Mouse (Mus musculus) adipocyte (in vitro differentiated cells): Measurements from ENCODE around the gene Vasn.

Experiments
- DNase-seq: peaks from one replicate; pipeline ENCODE4 v3.0.0-alpha.2; 2016; ENCODE audit warnings: low spot score

The Vasn gene

DNA sequence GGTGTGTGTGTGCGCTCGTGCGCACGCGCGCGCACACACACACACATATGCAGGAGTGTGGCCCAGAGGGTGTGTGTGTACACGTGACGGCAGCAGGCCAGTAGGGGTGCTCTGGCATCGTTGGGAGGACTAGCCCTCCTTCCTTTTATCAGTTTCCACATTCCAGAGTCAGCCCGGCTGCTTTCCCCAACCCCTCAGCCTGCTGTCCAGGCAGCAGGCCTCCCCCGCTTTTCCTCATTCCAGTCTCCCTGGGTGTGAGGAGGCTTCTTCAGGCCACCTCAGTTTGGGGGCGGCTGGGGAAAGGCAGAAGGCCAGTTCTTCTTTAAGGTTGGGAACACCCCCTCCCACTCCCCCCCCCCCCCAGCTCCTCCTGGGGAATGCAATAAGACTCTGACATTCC lies 2.4 kb downstream of the Vasn start:
- peak; percentile 81 for DNase-seq

DNA sequence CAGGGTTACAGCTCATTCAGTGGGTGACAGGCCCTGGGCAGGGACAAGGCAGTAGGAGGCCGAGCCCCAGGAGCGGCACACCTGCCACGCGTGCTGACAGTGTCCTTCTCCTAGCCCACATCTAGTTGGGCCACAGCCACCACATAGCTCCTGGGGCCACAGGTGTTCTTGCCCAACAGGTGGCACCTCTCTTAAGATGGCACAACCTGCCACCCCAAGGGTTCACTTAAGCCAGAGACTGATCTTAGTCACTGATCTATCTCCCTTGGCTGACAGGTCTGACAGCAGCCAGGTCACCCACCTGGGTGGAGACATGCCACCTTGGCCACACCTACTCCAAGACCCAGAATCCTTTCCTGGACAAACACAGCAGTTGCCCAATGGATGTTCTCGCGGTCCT lies 3.2 kb downstream of the Vasn start:
- DNase-seq, result no peak

DNA sequence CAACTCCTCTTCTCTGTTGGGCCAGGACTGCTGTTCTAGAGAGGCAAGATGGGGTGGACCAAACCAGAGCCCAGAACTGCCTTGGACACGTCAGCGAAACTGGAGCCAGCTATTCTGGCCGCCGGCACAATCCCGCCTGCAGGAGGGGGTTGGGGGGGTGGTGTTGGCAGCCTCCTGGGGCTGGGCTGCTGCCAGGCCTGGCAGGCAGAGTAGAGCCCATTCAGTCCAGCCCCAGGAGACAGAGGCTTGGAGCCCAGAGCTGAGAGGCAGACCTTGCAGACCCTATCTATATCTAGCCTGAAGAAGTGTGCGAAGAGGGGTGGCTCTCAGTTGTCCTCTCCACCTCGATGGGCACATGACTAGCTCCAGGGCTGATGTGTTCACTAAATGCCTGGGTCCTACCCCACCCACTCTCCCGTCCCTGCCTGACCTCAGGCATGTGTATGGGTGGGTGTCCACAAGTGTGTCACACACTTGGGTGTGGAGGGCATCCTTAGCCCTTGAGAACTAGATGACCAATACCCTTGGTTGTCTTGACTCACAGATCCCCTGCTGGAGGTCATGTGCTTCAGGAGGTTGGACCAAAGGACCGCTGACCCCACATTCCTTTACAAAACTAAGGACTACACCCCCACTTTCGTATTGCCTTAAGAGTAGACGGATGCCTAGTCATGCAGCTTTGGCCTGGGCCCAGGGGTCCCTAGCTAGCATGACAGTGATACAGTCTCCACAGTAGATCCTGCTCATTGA lies 4.1 kb downstream of the Vasn start:
- DNase-seq, result peak; percentile 86

DNA sequence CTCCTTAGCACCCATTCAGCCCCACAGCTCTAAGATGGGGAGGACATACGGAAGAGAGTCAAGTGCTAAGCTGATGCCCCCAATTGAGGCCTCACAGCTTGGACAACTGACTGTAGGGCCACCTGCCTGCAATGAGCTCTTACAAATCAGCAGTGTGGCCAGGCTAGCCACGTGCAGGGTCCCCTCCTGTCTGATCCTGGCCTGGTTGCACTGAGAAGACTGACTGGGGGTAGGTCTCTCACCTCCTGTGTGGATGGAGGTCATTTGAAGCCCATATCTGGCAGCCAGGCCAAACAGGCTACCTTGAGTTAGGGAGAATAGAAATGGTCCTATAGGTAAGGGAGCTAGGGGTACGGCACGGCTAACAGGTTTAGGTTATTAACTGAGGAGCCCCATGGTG lies 6.1 kb downstream of the Vasn start:
- DNase-seq, result no peak

DNA sequence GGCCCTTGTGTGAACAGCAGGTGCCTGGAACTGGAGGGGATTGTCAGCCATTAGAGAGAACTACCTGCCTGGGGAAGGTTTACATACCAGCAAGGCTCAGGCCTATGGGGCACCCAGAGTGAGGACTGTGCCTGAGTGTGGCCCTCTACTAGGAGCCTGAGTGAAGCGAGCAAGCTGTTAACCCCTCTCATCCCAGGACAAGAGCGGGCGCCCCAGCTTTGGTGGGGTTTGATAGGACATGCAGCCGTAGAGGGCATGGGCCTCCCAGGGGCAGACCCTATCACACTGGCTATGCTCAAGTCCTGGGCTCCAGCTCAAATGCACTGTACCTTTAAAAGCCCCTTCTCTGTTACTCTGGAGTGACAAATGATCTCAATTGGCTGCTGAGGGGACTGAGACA lies 7.1 kb downstream of the Vasn start:
- DNase-seq, result no peak

DNA sequence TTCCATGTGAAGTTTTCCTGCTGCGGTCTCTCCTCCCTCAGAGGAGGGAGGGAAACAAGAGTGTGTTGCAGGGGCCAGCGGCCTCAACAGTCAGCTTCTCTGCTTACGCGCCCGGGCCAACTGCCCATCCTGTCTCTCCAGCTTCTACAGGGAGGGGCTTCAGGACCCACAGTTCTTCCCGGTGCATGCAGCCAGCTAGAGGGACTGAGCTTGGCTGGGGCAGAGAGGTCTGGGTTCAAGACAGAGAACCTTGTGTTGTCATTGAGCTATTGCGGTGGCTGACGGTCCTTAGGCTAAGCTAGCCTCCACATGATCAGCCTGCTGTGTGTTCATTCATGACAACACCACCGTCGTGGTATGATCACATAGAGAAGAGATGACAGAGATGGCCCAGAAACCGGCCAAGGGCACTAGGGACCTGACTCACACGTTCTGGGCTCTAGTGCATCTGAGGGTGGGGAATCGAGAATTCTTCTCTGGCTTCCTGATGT lies 8.0 kb downstream of the Vasn start:
- peak; percentile 53 for DNase-seq

DNA sequence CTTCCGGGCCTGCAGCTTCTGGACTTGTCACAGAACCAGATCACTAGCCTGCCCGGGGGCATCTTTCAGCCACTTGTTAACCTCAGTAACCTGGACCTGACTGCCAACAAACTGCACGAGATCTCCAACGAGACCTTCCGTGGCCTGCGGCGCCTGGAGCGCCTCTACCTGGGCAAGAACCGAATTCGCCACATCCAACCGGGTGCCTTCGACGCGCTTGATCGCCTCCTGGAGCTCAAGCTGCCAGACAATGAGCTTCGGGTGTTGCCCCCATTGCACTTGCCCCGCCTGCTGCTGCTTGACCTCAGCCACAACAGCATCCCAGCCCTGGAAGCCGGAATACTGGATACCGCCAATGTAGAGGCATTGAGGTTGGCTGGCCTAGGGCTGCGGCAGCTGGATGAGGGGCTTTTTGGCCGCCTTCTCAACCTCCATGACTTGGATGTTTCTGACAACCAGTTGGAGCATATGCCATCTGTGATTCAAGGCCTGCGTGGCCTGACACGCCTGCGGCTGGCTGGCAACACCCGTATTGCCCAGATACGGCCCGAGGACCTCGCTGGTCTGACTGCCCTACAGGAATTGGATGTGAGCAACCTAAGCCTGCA lies 8.8 kb downstream of the Vasn start:
- DNase-seq, result no peak

DNA sequence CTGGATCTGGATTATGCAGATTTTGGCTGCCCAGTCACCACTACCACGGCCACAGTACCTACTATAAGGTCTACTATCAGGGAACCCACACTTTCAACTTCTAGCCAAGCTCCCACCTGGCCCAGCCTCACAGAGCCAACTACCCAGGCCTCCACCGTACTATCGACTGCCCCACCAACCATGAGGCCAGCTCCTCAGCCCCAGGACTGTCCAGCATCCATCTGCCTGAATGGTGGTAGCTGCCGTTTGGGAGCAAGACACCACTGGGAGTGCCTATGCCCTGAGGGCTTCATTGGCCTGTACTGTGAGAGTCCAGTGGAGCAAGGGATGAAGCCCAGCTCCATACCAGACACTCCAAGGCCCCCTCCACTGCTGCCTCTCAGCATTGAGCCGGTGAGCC lies 9.5 kb downstream of the Vasn start:
- DNase-seq, result no peak

DNA sequence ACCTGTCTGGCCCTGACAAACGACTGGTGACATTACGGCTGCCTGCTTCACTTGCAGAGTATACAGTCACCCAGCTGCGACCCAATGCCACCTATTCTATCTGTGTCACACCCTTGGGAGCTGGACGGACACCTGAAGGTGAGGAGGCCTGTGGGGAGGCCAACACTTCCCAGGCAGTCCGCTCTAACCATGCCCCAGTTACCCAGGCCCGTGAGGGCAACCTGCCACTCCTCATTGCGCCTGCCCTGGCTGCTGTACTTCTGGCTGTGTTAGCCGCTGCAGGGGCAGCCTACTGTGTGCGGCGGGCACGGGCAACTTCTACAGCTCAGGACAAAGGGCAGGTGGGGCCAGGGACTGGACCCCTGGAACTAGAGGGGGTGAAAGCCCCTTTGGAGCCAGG lies 10.0 kb downstream of the Vasn start:
- DNase-seq, result no peak

DNA sequence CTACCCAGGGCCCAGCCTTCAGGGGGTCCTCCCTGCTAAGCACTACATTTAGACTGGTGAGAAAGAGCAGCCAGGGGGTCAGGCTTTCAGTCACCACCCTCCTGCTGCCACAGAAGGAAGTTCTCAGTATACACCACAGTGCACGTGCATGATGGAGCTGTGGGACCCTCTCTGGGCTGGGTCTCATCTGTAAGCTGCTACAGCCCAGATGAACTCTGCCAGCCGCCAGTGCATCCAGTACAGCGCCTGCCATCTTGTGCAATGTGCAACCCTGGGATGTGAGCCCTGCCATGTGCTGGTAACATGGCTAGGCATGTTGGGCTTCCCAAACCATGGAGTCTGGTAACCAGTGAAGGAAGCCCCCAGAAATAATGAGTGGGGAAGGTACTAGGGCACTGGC lies 10.4 kb downstream of the Vasn start:
- DNase-seq, result no peak

DNA sequence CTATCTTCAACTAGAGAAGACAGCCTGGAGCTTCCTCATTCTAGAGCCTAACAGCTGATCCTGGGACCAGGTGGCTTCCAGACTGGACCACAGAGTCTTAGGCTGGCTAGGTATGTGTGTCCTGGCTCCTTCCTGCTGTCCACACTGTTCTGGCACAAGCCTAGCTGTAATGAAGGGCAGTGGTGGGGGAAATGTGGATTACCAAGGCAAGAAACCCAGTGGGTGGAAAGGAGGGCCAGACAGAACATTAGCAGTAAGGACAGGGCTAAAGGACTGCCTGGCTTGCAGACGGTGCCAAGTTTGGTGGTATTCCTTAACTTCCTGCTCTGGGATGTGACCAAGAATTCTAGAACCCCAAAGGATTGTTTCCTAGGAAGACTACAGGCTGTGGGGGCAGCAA lies 11.3 kb downstream of the Vasn start:
- peak; percentile 37 for DNase-seq

DNA sequence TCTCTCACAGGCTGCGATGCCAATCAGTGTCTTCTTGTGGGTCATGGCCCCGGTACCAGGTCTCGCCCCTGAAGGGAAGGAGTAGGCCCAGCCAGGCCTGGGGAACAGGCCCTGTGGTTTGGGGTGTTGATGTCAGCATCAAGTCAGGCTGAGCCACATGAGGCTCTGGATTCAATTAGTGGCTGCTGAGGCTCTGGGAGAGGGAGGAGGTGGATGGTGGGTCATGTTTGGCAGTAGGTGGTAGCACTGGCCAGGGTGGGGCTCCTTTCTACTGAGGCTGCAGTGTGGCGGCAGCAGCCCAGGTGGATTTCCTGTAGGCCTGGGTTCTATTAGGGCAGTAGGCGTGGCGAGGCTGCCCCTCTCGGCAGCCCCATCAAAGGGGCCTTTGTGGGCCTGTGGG lies 11.9 kb downstream of the Vasn start:
- peak; percentile 49 for DNase-seq

DNA sequence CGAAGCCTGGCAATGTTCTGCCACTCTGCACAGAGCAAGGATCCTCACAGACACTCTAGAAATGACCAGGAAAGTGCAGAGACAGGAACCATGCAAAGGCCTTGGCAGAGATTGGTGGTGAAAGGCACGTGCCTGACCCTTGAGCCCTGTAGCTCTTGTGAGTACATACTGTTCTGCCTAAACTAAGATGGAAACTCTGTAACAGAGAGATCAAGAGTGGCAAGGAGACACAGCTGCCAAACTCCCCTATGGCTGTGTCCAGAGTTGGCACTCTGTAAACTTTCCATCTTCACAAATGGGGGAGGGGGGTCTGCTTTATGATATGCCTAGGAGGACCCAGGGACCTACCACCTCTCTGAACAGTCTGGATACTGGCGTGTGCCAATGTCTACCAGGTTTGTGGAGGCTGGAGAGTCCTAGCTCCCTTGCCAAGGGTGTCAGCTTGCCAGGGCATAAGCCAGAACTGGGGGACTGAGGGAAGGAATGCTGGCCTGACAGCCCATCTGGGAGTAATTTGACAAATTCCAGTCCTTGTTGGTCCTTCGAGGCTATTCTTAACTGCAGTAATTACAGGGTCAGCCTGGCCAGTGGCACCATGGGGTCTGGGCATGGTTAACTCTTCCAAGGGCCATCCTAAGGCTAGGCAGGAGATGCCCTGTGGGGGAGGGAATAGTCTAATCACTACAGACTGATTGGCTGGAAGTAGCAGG lies 13.1 kb downstream of the Vasn start:
- DNase-seq, result peak; percentile 71

DNA sequence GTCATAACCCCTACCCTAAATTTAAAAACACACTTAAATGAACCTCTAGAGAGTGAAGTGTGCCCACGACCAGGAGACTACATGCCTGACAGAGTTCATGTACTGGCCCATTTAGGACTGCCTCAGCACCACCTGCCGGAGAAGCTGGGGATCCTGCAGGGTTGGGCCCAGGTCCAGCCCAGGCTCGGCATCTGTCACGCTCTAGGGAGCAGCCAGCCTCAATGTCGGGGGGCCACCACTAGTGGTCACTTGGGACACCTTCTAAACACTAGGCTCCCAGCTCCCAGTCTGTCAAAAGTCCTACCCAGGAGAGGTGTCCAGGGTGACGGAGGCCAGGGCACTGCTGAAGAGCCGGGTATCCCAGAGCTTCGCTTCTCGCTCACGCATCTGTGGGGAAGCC lies 15.0 kb downstream of the Vasn start:
- DNase-seq, result no peak

DNA sequence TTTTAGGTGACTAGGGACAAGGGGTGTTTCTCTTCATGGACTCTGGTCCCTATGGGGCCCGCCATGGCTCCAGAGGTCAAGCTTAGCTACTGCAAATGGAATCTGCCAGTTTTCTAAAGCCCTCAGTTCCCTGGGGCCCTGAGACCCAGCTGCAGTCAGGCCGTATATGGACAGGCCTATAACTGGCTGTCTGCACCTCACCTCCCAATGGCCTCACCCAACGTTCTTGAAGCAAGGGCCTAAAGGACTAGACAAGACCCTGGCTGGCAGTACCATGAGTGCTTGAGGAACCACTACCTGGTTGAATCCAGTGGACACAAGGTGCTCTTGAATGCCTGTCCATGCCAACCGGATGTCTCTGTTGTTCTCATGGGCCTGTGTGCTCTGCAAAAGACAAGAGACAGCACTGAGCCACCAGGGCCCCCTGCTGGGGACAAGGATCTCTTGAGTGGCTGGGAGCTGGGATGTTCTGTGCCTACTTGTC lies 15.6 kb downstream of the Vasn start:
- DNase-seq, result peak; percentile 66

DNA sequence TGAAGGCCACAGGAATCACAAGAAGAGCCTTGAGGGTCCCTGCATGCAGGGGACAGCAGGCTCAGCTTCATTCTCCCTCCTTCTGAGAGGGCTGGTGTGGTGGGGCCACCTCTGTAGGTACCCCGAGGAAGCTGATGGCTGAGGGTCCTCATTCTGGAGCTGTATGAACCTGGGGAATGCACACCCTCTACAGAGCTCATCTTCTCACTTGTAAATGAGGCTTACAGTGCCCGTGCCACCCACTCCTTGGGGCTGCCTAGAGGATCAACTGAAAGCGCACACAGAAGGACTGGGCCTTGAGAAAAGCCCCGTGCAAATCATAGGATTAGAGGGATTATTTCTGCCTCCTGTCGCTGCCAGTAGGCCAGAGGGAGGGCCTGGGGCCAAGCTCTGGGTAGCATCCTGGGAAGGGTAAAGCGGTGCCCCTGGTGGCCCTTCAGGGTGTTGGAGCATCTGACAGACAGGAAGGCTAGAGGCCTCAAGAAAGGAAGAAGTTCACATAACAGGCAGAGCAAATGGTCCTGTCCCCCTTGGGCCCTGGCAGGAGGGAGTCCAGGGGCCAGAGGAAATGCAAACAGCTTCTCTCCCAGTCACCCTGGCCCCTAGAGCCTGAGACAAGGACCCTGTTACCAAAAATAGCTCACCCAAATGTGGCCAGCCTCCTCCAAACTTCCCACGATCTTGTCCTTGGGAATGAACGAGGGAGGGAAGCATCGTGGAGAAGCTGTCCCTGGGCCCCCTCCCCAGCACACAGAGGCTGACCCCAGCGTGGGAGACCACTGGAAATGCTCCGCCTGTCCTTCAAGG lies 16.2 kb downstream of the Vasn start:
- peak; percentile 81 for DNase-seq

DNA sequence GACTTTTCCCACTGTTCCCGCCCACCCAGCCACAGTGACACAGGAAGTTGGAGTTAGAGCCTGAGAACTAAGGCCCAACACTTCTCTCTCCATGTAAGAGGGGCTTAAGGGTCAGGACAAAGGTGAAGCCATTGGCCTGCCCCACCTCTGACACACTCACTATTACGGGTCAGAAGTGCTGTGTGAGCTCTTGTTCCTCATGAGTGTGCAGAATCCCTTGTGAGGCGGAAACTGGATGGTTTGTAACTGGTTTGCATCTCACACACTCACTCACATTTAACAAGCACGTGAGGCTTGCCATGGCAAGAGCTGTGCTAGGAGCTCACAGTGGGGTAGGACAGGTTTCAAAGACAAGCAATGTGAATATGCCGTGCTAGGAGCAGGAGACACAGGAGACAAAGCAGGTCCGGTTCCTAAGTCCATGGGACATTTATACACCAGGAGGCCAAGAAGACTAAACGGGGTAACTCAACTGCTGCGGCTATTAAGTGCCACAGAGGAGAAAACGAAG lies 16.9 kb downstream of the Vasn start:
- no peak for DNase-seq

DNA sequence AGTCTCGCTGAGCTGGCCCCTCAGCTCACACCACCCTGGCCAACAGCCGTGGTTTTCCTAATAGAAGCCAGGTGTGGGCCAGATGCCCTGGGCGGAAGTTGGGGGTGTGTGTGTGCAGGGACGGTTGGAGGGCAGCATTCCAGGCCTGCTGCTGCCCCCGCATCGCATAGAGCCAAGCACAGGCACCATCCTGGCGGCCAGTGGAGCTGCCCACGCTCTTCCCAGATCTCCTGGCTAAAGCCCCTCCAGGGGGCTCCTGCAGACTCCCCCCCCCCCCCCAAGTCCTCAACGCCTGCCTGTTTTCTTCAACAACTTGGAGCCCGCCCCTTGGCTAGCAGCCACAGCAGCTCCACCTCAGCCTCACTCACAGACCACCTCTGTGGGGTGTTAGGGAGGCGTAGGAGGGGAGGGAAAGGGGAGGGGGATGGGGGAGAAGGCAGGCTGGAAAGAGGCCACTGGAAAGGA lies 19.1 kb downstream of the Vasn start:
- peak; percentile 63 for DNase-seq

DNA sequence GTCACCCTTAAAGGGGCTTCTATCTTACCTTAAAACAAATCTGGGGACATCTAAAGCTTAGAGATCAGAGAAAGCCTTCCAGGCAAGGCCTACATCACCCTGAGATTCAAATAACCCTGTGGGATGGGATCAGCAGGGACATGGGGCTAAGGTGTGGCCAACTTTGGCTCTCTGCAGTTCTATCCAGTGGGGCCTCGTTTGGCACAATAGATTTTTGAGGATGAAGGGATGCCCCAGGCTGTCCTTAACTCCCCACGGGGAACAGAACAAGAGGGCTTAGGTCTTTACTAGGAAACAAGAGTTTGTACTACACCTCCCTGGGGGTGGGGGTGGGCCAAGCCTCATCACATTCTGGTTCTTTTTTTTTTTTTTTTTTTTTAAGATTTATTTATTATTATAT lies 19.6 kb downstream of the Vasn start:
- DNase-seq, result no peak

DNA sequence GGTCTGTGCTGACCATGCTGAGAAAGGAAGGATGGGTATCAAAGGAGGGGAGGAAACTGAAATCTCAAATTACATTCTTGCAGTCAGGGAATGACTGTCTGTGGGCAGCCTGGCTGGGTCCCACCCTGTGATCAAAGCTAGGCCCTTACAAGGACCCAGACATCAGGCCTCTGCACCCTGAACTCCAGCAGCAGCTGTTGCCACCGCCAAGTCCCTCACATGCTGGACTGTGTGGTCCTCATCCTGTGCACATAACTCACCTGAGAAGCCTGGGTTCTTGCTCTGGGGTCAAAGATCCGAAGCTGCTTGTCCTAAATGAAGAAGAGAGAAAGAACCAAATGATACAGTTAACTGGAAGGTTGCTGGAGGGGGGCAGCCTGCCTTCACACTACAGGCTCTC lies 21.9 kb downstream of the Vasn start:
- DNase-seq, result no peak

DNA sequence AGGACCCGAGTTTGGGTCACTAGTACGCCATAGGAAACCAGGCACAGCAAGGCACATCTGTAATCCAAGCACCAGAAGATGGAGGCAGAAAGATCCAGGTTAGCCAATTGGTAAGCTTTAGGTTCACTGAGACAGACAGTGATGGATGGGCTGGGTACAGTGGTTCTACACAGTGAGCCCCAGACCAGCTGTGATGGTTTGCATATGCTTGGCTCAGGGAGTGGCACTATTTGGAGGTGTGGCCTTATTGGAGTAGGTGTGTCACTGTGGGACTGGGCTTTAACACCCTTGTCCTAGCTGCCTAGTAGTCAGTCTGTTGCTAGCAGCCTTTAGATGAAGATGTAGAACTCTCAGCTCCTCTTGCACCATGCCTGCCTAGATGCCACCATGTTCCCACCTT lies 24.1 kb downstream of the Vasn start:
- no peak for DNase-seq

DNA sequence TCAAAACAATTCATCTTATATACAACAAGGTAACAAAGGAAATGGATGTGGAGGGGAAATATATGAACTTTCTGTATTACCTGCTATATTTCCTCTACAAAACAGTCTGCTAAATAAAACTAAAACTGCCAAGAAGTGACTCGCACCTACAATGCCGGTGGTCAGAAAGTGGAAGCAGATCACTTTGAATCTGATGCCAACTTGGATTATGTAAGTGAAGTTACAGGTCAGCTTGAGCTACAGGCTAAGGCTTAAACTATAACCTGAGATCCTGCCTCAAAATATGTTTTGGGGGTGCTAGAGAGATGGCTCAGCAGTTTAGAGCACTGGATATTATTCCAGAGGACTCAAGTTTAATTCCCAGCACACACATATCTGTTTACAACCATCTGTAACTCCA lies 26.0 kb downstream of the Vasn start:
- DNase-seq, result no peak
